Mouse (Mus musculus): ENCODE data around the gene Dcp1b. TPM values are rescaled to one million over a fixed set of nuclear protein-coding genes. Genes with fewer than 3 reads are reported as not detected.
"Not testable (repeated sequence)": the region's sequence is repeated elsewhere in the genome, so short reads cannot be mapped to it uniquely, and the experiment has no call there.

Gene Dcp1b
- polyA plus RNA-seq, 1 experiment from 2014 or later, result 10.5 TPM

DNA sequence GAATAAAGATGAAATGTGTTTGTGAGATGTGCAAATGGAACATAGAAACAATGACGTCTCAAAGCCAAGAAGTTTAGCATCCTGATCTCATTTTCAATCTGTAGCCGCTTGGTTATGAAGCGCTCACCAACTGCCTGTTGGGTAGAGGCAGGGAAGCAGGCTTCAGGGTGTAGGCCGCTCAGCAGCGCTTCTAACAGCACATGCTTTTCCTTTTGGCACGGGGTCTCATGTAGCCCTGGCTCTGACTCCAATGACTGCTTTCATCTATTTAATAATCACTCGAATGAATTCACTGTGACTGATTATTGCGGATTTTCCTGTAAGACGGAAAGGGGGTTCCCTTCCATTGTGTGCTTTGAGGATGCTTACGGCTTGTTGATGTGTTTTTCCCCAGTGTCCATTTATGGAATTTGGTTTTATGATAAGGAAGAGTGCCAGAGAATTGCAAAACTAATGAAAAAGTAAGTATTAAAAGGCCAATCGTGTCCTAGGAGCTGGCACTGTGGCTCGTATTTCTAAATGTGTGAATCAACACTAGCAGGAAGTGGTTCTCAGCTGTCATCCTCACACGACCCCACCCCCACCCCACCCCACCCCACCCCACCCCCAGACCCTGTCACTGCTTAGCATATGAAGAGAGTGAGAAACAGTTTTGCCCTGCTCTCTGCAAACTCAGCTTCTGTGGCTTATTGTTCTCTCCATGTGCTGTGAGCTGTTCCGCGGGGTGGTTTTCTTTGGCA lies 23.7 kb downstream of the Dcp1b start:
- WGBS, result 53% methylated on average over 15 of the region's 15 CpGs
- peak overlapping the region; percentile 72 for H3K27ac ChIP-seq (replicated peaks)
- peaks cover 22% of the 10 kb centered on the region for H3K4me1 ChIP-seq
- no peak for DNase-seq (ENCODE audit: low spot score)
- no peaks in the 10 kb centered on the region for H3K27me3 ChIP-seq (ENCODE audit: low read depth, poor library complexity, severe bottlenecking)
- peaks cover 41% of the 10 kb centered on the region for H3K36me3 ChIP-seq
- H3K4me3 ChIP-seq, result no peak overlapping the region
- H3K9me3 ChIP-seq (replicated peaks), result no peaks in the 10 kb centered on the region

DNA sequence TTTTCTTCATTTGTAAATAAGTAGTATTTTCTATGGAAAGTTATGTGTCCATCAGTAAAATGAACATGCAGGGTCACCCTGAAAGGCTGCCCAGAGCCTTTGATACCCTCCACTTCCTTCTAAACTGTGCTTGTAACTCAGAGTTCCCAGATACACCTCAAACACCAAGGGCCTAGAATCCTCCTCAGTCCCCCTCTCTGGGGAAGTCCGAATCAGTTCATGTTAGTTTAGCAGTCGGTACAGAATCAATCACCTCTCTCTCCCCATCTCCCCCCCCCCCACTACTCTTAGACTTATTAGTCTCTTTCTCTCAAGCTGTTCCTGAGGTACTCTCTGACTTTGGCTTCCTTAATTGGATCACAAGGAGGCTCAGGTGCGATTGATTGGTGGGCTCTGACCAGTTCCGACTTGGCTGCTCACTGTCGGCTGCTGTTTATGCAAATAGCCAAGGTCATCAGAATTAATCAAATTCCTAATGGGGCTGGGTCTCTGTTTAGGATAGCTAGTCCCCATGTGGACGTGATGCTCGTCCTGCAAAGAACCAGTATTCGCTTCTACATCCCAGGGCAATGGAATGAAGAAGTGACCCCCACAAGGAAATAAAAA lies 24.3 kb downstream of the Dcp1b start:
- WGBS, result 48% methylated on average over 8 of the region's 8 CpGs
- peak overlapping the region; percentile 72 for H3K27ac ChIP-seq (replicated peaks)

GRCm38 (mm10) chr6:119200362-119200761 lies 25.3 kb downstream of the Dcp1b start:
- 79% methylated on average over 5 of the region's 5 CpGs for WGBS
- H3K36me3 ChIP-seq, result peaks cover 47% of the 10 kb centered on the region
- no peak for DNase-seq (ENCODE audit: low spot score)
- H3K27ac ChIP-seq (replicated peaks), result no peak overlapping the region
- H3K4me1 ChIP-seq, result peaks cover 28% of the 10 kb centered on the region
- no peaks in the 10 kb centered on the region for H3K27me3 ChIP-seq (ENCODE audit: low read depth, poor library complexity, severe bottlenecking)
- H3K4me3 ChIP-seq, result no peak overlapping the region
- H3K9me3 ChIP-seq (replicated peaks), result no peaks in the 10 kb centered on the region

More for the DNA sequence above, 24.3 kb downstream of the Dcp1b start:
- no peak for DNase-seq (ENCODE audit: low spot score)
- H3K4me3 ChIP-seq, result no peak overlapping the region
- H3K27me3 ChIP-seq (ENCODE audit: low read depth, poor library complexity, severe bottlenecking), result no peaks in the 10 kb centered on the region
- H3K4me1 ChIP-seq, result peaks cover 22% of the 10 kb centered on the region
- H3K36me3 ChIP-seq, result peaks cover 41% of the 10 kb centered on the region
- H3K9me3 ChIP-seq (replicated peaks), result no peaks in the 10 kb centered on the region

DNA sequence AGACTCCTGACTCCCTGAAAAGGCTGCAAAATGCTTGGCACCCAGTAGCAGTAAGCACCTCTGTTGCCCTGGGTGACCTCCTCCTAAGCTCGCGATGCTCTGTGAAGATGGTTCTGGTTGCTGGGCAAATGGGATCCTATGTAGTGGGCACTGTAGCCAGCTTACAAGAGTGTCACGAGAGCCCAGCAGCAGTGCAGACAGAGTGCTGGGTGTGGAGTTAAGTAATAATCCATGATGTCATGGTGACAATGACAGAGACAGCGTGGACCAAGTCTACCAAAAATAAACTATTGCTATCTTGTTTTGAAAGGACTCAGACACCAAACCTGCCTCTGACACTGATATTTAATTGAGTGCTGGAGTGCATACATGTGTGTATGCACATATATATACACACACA lies 26.5 kb downstream of the Dcp1b start:
- no peak for DNase-seq (ENCODE audit: low spot score)
- Histone ChIP-seq H3K9me3 (replicated peaks) (no peaks in the 10 kb centered on the region), H3K4me1 (peaks cover 31% of the 10 kb centered on the region), H3K36me3 (peaks cover 47% of the 10 kb centered on the region), H3K27me3 (ENCODE audit: low read depth, poor library complexity, severe bottlenecking) (no peaks in the 10 kb centered on the region), H3K27ac (replicated peaks) (no peak overlapping the region), H3K4me3 (no peak overlapping the region)
- 93% methylated on average over 4 of the region's 4 CpGs for WGBS

DNA sequence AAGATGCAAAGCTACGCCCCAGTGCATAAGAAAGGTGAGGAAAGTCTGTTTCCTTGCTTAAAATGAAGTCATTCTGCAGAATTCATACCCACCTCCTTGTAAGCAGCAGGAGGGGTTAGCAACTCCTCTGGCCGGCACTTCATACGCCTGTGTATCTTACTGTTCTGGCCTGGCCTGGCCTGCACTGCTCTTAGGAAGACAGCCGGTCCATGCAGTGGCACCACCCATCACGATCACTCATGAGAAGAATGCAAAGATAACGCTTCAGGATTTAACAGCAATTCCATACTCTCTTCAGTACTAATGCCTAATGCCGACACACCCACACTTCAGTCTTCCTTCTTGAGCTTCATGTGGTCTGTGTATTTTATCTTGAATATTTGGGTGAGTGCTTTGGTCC lies 29.2 kb downstream of the Dcp1b start:
- Histone ChIP-seq H3K36me3 (peaks cover 47% of the 10 kb centered on the region), H3K27me3 (ENCODE audit: low read depth, poor library complexity, severe bottlenecking) (no peaks in the 10 kb centered on the region), H3K27ac (replicated peaks) (no peak overlapping the region), H3K4me3 (no peak overlapping the region), H3K4me1 (peaks cover 15% of the 10 kb centered on the region), H3K9me3 (replicated peaks) (no peaks in the 10 kb centered on the region)
- no peak for DNase-seq (ENCODE audit: low spot score)
- 90% methylated on average over 7 of the region's 7 CpGs for WGBS

GRCm38 (mm10) chr6:119204915-119205314 lies 29.9 kb downstream of the Dcp1b start:
- 65% methylated on average over 3 of the region's 3 CpGs for WGBS
- DNase-seq (ENCODE audit: low spot score), result no peak
- H3K27me3 ChIP-seq (ENCODE audit: low read depth, poor library complexity, severe bottlenecking), result no peaks in the 10 kb centered on the region
- no peak overlapping the region for H3K27ac ChIP-seq (replicated peaks)
- H3K4me3 ChIP-seq, result no peak overlapping the region
- H3K36me3 ChIP-seq, result peaks cover 47% of the 10 kb centered on the region
- peaks cover 9% of the 10 kb centered on the region for H3K4me1 ChIP-seq
- H3K9me3 ChIP-seq (replicated peaks), result no peaks in the 10 kb centered on the region

GRCm38 (mm10) chr6:119206006-119206405 lies 31.0 kb downstream of the Dcp1b start:
- whole genome bisulfite sequencing, result 91% methylated on average over 7 of the region's 7 CpGs
- not testable (repeated sequence) for DNase-seq (ENCODE audit: low spot score); H3K4me3 ChIP-seq

DNA sequence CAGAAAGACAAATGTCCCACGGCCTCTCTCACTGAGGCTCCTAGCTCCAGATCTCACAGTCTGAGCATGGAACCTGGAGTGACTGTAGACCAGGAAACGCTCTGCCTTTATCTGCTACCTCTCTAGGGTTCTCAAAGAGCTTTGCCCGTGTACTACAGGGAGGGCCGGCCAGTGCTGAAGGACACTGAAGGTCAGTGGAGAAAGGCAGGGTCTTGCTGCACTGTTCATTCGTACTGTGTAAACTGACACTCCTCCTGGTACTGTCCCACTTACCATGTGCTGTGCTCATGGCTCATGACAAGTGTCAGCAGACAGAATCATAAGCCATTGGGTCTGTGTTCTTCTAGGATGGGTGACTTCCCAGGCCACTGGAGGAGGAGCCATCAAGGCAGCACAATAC lies 38.3 kb downstream of the Dcp1b start:
- Histone ChIP-seq H3K27me3 (ENCODE audit: low read depth, poor library complexity, severe bottlenecking) (no peaks in the 10 kb centered on the region), H3K27ac (replicated peaks) (no peak overlapping the region), H3K4me3 (no peak overlapping the region), H3K9me3 (replicated peaks) (no peaks in the 10 kb centered on the region), H3K4me1 (no peaks in the 10 kb centered on the region), H3K36me3 (peaks cover 50% of the 10 kb centered on the region)
- 86% methylated on average over 5 of the region's 5 CpGs for WGBS
- DNase-seq (ENCODE audit: low spot score), result no peak

More at GRCm38 (mm10) chr6:119206006-119206405, 31.0 kb downstream of the Dcp1b start:
- H3K27ac ChIP-seq (replicated peaks); H3K9me3 ChIP-seq (replicated peaks); H3K27me3 ChIP-seq (ENCODE audit: low read depth, poor library complexity, severe bottlenecking); H3K4me1 ChIP-seq: not testable (repeated sequence)
- H3K36me3 ChIP-seq, result peaks cover 43% of the 10 kb centered on the region

- H3K4me3 ChIP-seq, result no peak overlapping the region
- WGBS, result 90% methylated on average over 6 of the region's 6 CpGs
- DNase-seq (ENCODE audit: low spot score), result no peak
- H3K4me1 ChIP-seq, result no peaks in the 10 kb centered on the region
- no peaks in the 10 kb centered on the region for H3K27me3 ChIP-seq (ENCODE audit: low read depth, poor library complexity, severe bottlenecking)
- H3K9me3 ChIP-seq (replicated peaks), result no peaks in the 10 kb centered on the region
- peaks cover 56% of the 10 kb centered on the region for H3K36me3 ChIP-seq
- no peak overlapping the region for H3K27ac ChIP-seq (replicated peaks)
These were observed 39.1 kb downstream of the Dcp1b start for GRCm38 (mm10) chr6:119214190-119214589.

GRCm38 (mm10) chr6:119215040-119215613 lies 40.1 kb downstream of the Dcp1b start:
- Histone ChIP-seq H3K4me3 (no peak overlapping the region), H3K27me3 (ENCODE audit: low read depth, poor library complexity, severe bottlenecking) (no peaks in the 10 kb centered on the region), H3K4me1 (no peaks in the 10 kb centered on the region), H3K36me3 (peaks cover 61% of the 10 kb centered on the region), H3K9me3 (replicated peaks) (no peaks in the 10 kb centered on the region), H3K27ac (replicated peaks) (no peak overlapping the region)
- no peak for DNase-seq (ENCODE audit: low spot score)
- 96% methylated on average over 10 of the region's 10 CpGs for WGBS

DNA sequence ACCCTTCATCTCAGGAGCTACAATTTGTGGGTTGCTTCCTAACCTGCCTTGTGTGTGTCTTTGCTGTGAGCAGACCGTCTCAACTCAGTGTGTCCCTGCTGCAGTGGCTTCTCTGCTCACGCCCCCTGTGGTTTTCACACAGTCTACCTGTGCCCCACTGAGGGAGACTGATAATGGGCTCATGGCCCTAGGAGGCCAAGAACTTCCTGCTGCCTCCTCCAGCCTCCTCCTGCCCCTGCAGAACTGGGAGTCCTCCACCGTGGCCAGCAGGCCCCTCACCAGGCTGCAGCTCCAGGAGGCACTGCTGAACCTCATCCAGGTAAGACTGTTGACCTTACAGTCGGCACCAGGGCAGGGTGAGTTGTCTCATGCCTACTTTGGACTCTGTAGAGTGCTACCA lies 42.6 kb downstream of the Dcp1b start:
- no peak for DNase-seq (ENCODE audit: low spot score)
- Histone ChIP-seq H3K27me3 (ENCODE audit: low read depth, poor library complexity, severe bottlenecking) (no peaks in the 10 kb centered on the region), H3K4me3 (no peak overlapping the region), H3K27ac (replicated peaks) (no peak overlapping the region), H3K4me1 (no peaks in the 10 kb centered on the region), H3K9me3 (replicated peaks) (no peaks in the 10 kb centered on the region), H3K36me3 (peaks cover 73% of the 10 kb centered on the region)
- WGBS, result 76% methylated on average over 4 of the region's 4 CpGs

DNA sequence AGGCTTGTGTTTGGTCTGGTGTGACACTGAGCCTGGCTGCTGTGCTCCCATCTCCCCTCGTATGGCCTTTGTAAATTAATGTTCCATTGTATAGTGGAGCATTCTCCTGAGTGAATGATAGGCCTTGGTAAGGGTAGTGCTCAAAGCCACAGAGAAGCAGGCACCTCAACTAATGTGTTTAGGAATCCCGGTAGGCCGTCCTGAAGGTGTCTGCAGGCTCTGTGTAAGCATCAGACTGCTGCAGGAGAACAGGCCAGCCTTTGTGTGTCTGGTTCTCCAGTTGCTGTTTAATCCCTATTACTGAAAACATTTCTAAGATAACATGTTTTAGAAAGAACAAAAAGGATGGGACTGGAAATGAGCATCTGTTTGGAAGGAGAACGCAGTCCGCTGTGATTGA lies 43.5 kb downstream of the Dcp1b start:
- H3K4me1 ChIP-seq, result no peaks in the 10 kb centered on the region
- no peak overlapping the region for H3K4me3 ChIP-seq
- H3K27ac ChIP-seq (replicated peaks), result no peak overlapping the region
- 88% methylated on average over 5 of the region's 5 CpGs for WGBS
- no peaks in the 10 kb centered on the region for H3K27me3 ChIP-seq (ENCODE audit: low read depth, poor library complexity, severe bottlenecking)
- no peak for DNase-seq (ENCODE audit: low spot score)
- peaks cover 64% of the 10 kb centered on the region for H3K36me3 ChIP-seq
- no peaks in the 10 kb centered on the region for H3K9me3 ChIP-seq (replicated peaks)

DNA sequence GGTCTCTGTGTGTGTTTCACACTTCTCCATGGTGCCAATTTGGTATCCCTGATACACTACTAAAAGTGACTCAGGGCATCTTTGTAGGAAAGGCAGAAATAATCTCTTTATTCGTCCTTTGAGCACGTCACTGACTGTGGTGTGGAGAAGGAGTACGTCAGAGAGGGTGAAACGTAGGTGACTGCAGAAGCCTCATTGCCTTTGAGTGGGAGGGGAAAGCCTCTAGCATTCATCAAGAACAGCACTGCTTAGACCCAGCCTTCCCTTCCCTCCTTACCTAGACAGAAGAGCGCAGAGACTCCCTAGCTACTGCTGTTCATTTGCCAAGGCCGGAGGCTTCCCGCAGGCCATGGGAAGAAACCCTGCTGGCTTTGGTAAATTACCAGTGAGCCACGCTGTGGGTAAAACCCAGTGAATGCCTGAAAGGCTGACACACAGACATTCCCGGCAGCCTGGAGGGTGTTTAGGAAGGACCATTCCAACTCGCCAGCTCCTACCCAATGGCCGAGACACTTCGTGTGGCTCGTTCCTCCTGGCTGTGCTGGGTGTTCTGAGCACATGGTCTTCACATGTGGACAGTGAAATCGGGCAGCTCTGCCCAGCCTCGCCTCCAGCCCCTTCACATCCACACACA lies 44.3 kb downstream of the Dcp1b start:
- no peak for DNase-seq (ENCODE audit: low spot score)
- no peaks in the 10 kb centered on the region for H3K4me1 ChIP-seq
- no peaks in the 10 kb centered on the region for H3K27me3 ChIP-seq (ENCODE audit: low read depth, poor library complexity, severe bottlenecking)
- no peak overlapping the region for H3K4me3 ChIP-seq
- no peaks in the 10 kb centered on the region for H3K9me3 ChIP-seq (replicated peaks)
- H3K36me3 ChIP-seq, result peaks cover 59% of the 10 kb centered on the region
- no peak overlapping the region for H3K27ac ChIP-seq (replicated peaks)
- WGBS, result 77% methylated on average over 15 of the region's 15 CpGs
